Comparison of ENCODE assay signal across 8 mouse cellular contexts in the genomic region with DNA sequence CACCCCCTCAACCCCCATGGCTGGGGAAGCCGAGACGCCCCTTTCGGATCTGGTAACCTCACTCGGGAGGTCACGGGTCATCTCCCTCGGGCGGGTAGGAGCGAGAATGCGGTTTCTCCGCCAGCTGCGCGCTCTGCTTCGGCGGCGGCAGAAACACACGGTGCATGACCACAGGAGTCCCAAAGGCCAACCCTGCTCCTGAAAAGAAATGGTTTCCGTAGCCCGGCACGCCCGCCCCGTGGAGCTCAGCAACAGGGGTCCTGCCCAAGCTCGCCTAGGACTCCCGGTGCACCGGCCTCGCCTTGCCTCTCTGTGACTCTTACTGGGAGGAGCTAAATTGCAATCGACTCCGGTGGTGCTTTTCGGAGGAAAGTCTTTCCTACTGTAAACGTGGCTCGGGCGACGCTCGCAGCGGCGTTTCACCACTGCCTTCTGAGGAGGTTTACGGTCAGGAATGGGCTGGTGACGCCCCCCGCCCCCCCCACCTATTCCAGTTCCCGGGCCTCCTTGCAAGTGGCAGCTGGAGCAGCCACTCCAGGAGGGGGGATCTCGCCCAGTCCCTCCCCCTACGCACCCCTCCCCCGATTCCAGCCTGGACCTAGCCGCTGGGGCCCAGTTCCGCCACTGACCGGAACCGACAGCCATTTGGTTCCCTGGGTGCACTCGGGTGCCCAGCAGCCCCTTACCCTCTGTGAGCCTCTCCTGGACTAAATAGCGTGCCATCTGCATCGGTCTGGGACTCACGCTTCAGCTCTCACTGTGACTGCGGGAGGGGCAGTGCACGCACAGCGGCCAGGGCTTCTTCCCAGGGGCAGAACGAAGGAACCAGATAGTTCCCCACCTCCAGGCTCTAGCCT. TPM values are rescaled to one million over a fixed set of nuclear protein-coding genes. Genes with fewer than 3 reads are reported as not detected.
DNase-seq lines count a peak whose midpoint lies in the region; ATAC-seq lines count a peak whose summit lies in the region.

No protein-coding gene starts in this region.

- no peaks in the 10 kb centered on the region for H3K27me3 ChIP-seq in hindbrain, embryonic 15.5 days
- H3K27me3 ChIP-seq in megakaryocyte, embryonic 14.5 days (replicated peaks) = peaks cover 39% of the 10 kb centered on the region

- no peaks in the 10 kb centered on the region for H3K9me3 ChIP-seq in hindbrain, embryonic 15.5 days
- peaks cover 18% of the 10 kb centered on the region for H3K9me3 ChIP-seq in megakaryocyte, embryonic 14.5 days

- DNase-seq in R1 (ENCODE audit: low read depth, low spot score) = peak; percentile 75
- DNase-seq in cerebellum, postnatal 25 days = peak; percentile 80
- peak; percentile 63 to 72 for DNase-seq in frontal cortex, postnatal 36 days (ENCODE audit: low spot score in 2 of 2)
- peak; percentile 68 to 89 for DNase-seq in left cerebral cortex, postnatal 10 days (ENCODE audit: extremely low spot score in 1 of 2, low spot score in 2 of 2)
- DNase-seq in right cerebral cortex, postnatal 36 days (ENCODE audit: low spot score in 2 of 2) = peak; percentile 56 to 66
- DNase-seq in urinary bladder, postnatal 36 days (ENCODE audit: low spot score in 2 of 2) = peak; percentile 75 to 82

- H3K9ac ChIP-seq in hindbrain, embryonic 15.5 days = peak overlapping the region; percentile 80

- peaks cover 19% of the 10 kb centered on the region; the same call in 1 of the 2 replicates for H3K4me1 ChIP-seq in hindbrain, embryonic 15.5 days (replicated peaks)
- H3K4me1 ChIP-seq in megakaryocyte, embryonic 14.5 days = peaks cover 32% of the 10 kb centered on the region

- under 1% methylated on average over 54 of the region's 54 CpGs for WGBS in hindbrain, embryonic 15.5 days

- peak overlapping the region; percentile 98 for H3K27ac ChIP-seq in hindbrain, embryonic 15.5 days (replicated peaks)

- H3K4me3 ChIP-seq in hindbrain, embryonic 15.5 days = peak overlapping the region; percentile 55
- H3K4me3 ChIP-seq in megakaryocyte, embryonic 14.5 days (replicated peaks) = peak overlapping the region; percentile 95

- peak; percentile 77 for ATAC-seq in hindbrain, embryonic 15.5 days (ENCODE audit: low FRiP score, low read depth)

- intact Hi-C loops in left cerebral cortex, postnatal 10 days (cut with DNase I) = loop anchor here (2.0 to 5.0 kb wide), 3 partner anchors 59 to 876 kb away; no protein-coding TSS in a partner anchor

- H3K36me3 ChIP-seq in hindbrain, embryonic 15.5 days = no peaks in the 10 kb centered on the region
- H3K36me3 ChIP-seq in megakaryocyte, embryonic 14.5 days (replicated peaks; ENCODE audit: low read length) = no peaks in the 10 kb centered on the region

- peak overlapping the region; percentile 97 for H3K4me2 ChIP-seq in hindbrain, embryonic 15.5 days

RNA-seq across cellular contexts. Expression of a gene that starts 4.9 kb away (rescaled TPM):
- polyA plus RNA-seq in hindbrain, embryonic 15.5 days (2015; fragmentation: Nextera tagmentation; extraction: Ambion mirVana) = 147 and 161 TPM in 2 replicates
- total RNA-seq in left cerebral cortex, postnatal 10 days (2021) = 10 to 100 TPM; 54.7 to 70.7 TPM
- 18.8 and 21.8 TPM in 2 replicates for polyA plus RNA-seq in megakaryocyte, embryonic 14.5 days (2012; ENCODE audit: insufficient read depth, low replicate concordance)

Comparison
In these comparisons a context has a peak if more than half of its experiments do, and no peak if none do; other contexts are left out.
1. Peak in every context shown above with its lines: DNase-seq, ATAC-seq, H3K4me3 ChIP-seq and H3K27ac ChIP-seq.